Mouse (Mus musculus): ENCODE measurements at regions not wholly inside any gene's neighbourhood (a gene's known extent, or its start where the extent isn't known, plus 50 kb on each side); places are given as distances from the start of the nearest gene placed in this dataset.
"Not testable (repeated sequence)": the region's sequence is repeated elsewhere in the genome, so short reads cannot be mapped to it uniquely, and the experiment has no call there.

- DNase-seq (ENCODE audit: low spot score), result no peak
These were observed 114.2 kb downstream of the Nectin1 start for GRCm38 (mm10) chr9:43857988-43858387.

GRCm38 (mm10) chr9:43858761-43859160, 115.0 kb downstream of the Nectin1 start:
- no peak for DNase-seq (ENCODE audit: low spot score)

- no peak for DNase-seq (ENCODE audit: low spot score)
These were observed 116.5 kb downstream of the Nectin1 start for GRCm38 (mm10) chr9:43860264-43860663.

GRCm38 (mm10) chr9:43861375-43861774, 117.6 kb downstream of the Nectin1 start:
- DNase-seq (ENCODE audit: low spot score), result no peak

GRCm38 (mm10) chr9:43862034-43862433, 118.2 kb downstream of the Nectin1 start:
- not testable (repeated sequence) for DNase-seq (ENCODE audit: low spot score)

GRCm38 (mm10) chr9:43863609-43864397, 120.0 kb downstream of the Nectin1 start:
- no peak for DNase-seq (ENCODE audit: low spot score)

GRCm38 (mm10) chr9:43866802-43867201, 123.0 kb downstream of the Nectin1 start:
- DNase-seq (ENCODE audit: low spot score), result no peak

- no peak for DNase-seq (ENCODE audit: low spot score)
These were observed 130.1 kb downstream of the Nectin1 start for GRCm38 (mm10) chr9:43873841-43874240.

GRCm38 (mm10) chr9:43874332-43874731, 130.5 kb downstream of the Nectin1 start:
- no peak for DNase-seq (ENCODE audit: low spot score)

- DNase-seq (ENCODE audit: low spot score), result no peak
These were observed 135.6 kb downstream of the Nectin1 start for GRCm38 (mm10) chr9:43879220-43879968.

GRCm38 (mm10) chr9:43879969-43880396, 136.2 kb downstream of the Nectin1 start:
- DNase-seq (ENCODE audit: low spot score), result peak; percentile 64

- DNase-seq (ENCODE audit: low spot score), result no peak
These were observed 149.3 kb downstream of the Nectin1 start for GRCm38 (mm10) chr9:43893086-43893485.

- no peak for DNase-seq (ENCODE audit: low spot score)
These were observed 143.9 kb upstream of the Thy1 start for GRCm38 (mm10) chr9:43899239-43899638.

- no peak for DNase-seq (ENCODE audit: low spot score)
These were observed 134.9 kb upstream of the Thy1 start for GRCm38 (mm10) chr9:43908325-43908724.

- no peak for DNase-seq (ENCODE audit: low spot score)
These were observed 128.2 kb upstream of the Thy1 start for GRCm38 (mm10) chr9:43915015-43915414.

- no peak for DNase-seq (ENCODE audit: low spot score)
These were observed 125.7 kb upstream of the Thy1 start for GRCm38 (mm10) chr9:43917467-43917866.

- DNase-seq (ENCODE audit: low spot score), result no peak
These were observed 124.2 kb upstream of the Thy1 start for GRCm38 (mm10) chr9:43919010-43919409.

- DNase-seq (ENCODE audit: low spot score), result peak; percentile 44
These were observed 123.0 kb upstream of the Thy1 start for GRCm38 (mm10) chr9:43920053-43920754.

GRCm38 (mm10) chr9:43922231-43922630, 121.0 kb upstream of the Thy1 start:
- DNase-seq (ENCODE audit: low spot score), result no peak

GRCm38 (mm10) chr9:43923088-43923487, 120.1 kb upstream of the Thy1 start:
- no peak for DNase-seq (ENCODE audit: low spot score)

- no peak for DNase-seq (ENCODE audit: low spot score)
These were observed 118.4 kb upstream of the Thy1 start for GRCm38 (mm10) chr9:43924795-43925194.

GRCm38 (mm10) chr9:43929312-43930036, 113.7 kb upstream of the Thy1 start:
- no peak for DNase-seq (ENCODE audit: low spot score)
